Mouse (Mus musculus): ENCODE measurements around the gene Adh6a.

The Adh6a gene

GRCm38 (mm10) chr3:138312965-138313364 lies at the start of gene Adh6a:
Gene Adh6a, plus strand, starts transcription at chr3:138313286.
- no peak for DNase-seq

GRCm38 (mm10) chr3:138264648-138265047 lies 48.4 kb upstream of the Adh6a start:
- no peak for DNase-seq

- DNase-seq: no peak
Observed at GRCm38 (mm10) chr3:138270507-138270906, 42.6 kb upstream of the Adh6a start.

GRCm38 (mm10) chr3:138271297-138271696 lies 41.8 kb upstream of the Adh6a start:
- DNase-seq: no peak

GRCm38 (mm10) chr3:138273080-138273479 lies 40.0 kb upstream of the Adh6a start:
- DNase-seq: no peak

- no peak for DNase-seq
Observed at GRCm38 (mm10) chr3:138275100-138275499, 38.0 kb upstream of the Adh6a start.

- no peak for DNase-seq
Observed at GRCm38 (mm10) chr3:138282556-138282955, 30.5 kb upstream of the Adh6a start.

- DNase-seq: no peak
Observed at GRCm38 (mm10) chr3:138283831-138284230, 29.3 kb upstream of the Adh6a start.

- no peak for DNase-seq
Observed at GRCm38 (mm10) chr3:138285986-138286385, 27.1 kb upstream of the Adh6a start.

GRCm38 (mm10) chr3:138287686-138288085 lies 25.4 kb upstream of the Adh6a start:
- no peak for DNase-seq

GRCm38 (mm10) chr3:138290672-138291071 lies 22.4 kb upstream of the Adh6a start:
- DNase-seq: no peak

GRCm38 (mm10) chr3:138291529-138292117 lies 21.5 kb upstream of the Adh6a start:
- DNase-seq: no peak

GRCm38 (mm10) chr3:138293298-138293895 lies 19.7 kb upstream of the Adh6a start:
- no peak for DNase-seq

- no peak for DNase-seq
Observed at GRCm38 (mm10) chr3:138300130-138300529, 13.0 kb upstream of the Adh6a start.

- no peak for DNase-seq
Observed at GRCm38 (mm10) chr3:138302676-138303075, 10.4 kb upstream of the Adh6a start.

- no peak for DNase-seq
Observed at GRCm38 (mm10) chr3:138303771-138304488, 9.2 kb upstream of the Adh6a start.

- no peak for DNase-seq
Observed at GRCm38 (mm10) chr3:138304489-138304871, 8.6 kb upstream of the Adh6a start.

- DNase-seq: no peak
Observed at GRCm38 (mm10) chr3:138305486-138306289, 7.4 kb upstream of the Adh6a start.

GRCm38 (mm10) chr3:138306290-138306683 lies 6.8 kb upstream of the Adh6a start:
- DNase-seq: no peak

- DNase-seq: no peak
Observed at GRCm38 (mm10) chr3:138309910-138310309, 3.2 kb upstream of the Adh6a start.

GRCm38 (mm10) chr3:138311015-138311414 lies 2.1 kb upstream of the Adh6a start:
- no peak for DNase-seq

GRCm38 (mm10) chr3:138316908-138317472 lies 3.9 kb downstream of the Adh6a start:
- DNase-seq: no peak

- DNase-seq: no peak
Observed at GRCm38 (mm10) chr3:138325001-138325400, 11.9 kb downstream of the Adh6a start.

Data from cerebellum, adult 8-10 months (tissue).